Mouse (Mus musculus) neural tube, embryonic 15.5 days (tissue): ENCODE results near the gene Col6a2. TPM values are rescaled to one million over a fixed set of nuclear protein-coding genes. Genes with fewer than 3 reads are reported as not detected.

Source experiments
- polyA plus RNA-seq: library from polyadenylated mRNA; unstranded; fragments of >200 nt; fragmentation: Nextera tagmentation; extraction: Ambion mirVana; gene quantifications from 2 replicates; pipeline ENCODE4 v1.2.1, GENCODE M21; 2015

Col6a2 gene
- polyA plus RNA-seq, 1 experiment from 2014 or later: 28.5 TPM

Other genes starting within 250 kb of the Col6a2 start
- gene AC141477.1, start 183.2 kb downstream of the Col6a2 start, polyA plus RNA-seq: not detected in 2 replicates
- 5.9 and 7.2 TPM in 2 replicates for gene Pcnt, start 180.8 kb downstream of the Col6a2 start, polyA plus RNA-seq
- not detected in 2 replicates for gene 2610028H24Rik, start 174.5 kb downstream of the Col6a2 start, polyA plus RNA-seq
- 48.2 and 60.4 TPM in 2 replicates for gene Mcm3ap, start 154.7 kb downstream of the Col6a2 start, polyA plus RNA-seq
- gene Ybey, start 154.5 kb downstream of the Col6a2 start, polyA plus RNA-seq: 6.1 and 6.8 TPM in 2 replicates
- 36.7 and 45.0 TPM in 2 replicates for gene Lss, start 92.0 kb downstream of the Col6a2 start, polyA plus RNA-seq
- gene Spatc1l, start 61.4 kb downstream of the Col6a2 start, polyA plus RNA-seq: not detected in 2 replicates
- 0.18 and 0.46 TPM in 2 replicates for gene Ftcd, start 48.0 kb downstream of the Col6a2 start, polyA plus RNA-seq
- gene Col6a1, start 102.5 kb upstream of the Col6a2 start, polyA plus RNA-seq: 34.3 and 67.0 TPM in 2 replicates